Mouse (Mus musculus) hindbrain, embryonic 15.5 days (tissue): ENCODE results near the gene Pde8b. TPM values are rescaled to one million over a fixed set of nuclear protein-coding genes. Genes with fewer than 3 reads are reported as not detected.

Experiments
- polyA plus RNA-seq: library from polyadenylated mRNA; unstranded; fragments of >200 nt; fragmentation: Nextera tagmentation; extraction: Ambion mirVana; gene quantifications from 2 replicates; pipeline ENCODE4 v1.2.1, GENCODE M21; 2015

The Pde8b gene
- polyA plus RNA-seq, 1 experiment from 2014 or later: 7.0 TPM

Other genes with a start within 250 kb of the Pde8b start
- gene Zbed3, start 73.3 kb upstream of the Pde8b start, polyA plus RNA-seq: 35.6 and 39.3 TPM in 2 replicates
- gene Aggf1, start 125.0 kb upstream of the Pde8b start, polyA plus RNA-seq: 36.4 and 38.3 TPM in 2 replicates
- 8.7 and 8.8 TPM in 2 replicates for gene Crhbp, start 194.6 kb upstream of the Pde8b start, polyA plus RNA-seq
- gene S100z, start 228.4 kb upstream of the Pde8b start, polyA plus RNA-seq: not detected in 2 replicates